Comparison of ENCODE assay signal across 8 mouse cellular contexts in the genomic region with DNA sequence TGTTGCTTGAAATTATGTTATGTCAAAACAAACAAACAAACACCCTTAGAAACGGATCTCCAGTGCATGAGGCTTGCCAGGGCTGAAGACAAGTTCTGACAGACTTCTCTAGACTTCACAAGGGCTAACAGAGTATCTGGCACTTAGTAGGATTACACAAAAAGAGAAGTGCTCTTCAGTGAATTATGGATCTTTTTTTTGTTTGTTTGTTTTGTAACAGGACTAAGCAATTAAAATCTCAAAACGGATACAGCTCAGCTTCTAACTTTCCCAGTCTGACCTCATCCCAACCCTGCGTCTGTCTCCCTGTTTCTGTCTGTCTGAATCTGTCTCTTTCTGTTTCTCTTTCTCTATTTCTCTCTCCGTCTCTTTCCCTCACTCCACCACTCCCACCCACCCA. TPM values are rescaled to one million over a fixed set of nuclear protein-coding genes. Genes with fewer than 3 reads are reported as not detected.
DNase-seq lines count a peak whose midpoint lies in the region; ATAC-seq lines count a peak whose summit lies in the region.

No protein-coding gene starts in this region.

- peak; percentile 68; the same call in 1 of the 2 replicates for ATAC-seq in kidney, embryonic 16.5 days (ENCODE audit: low FRiP score, low TSS enrichment)
- ATAC-seq in hindbrain, embryonic 12.5 days (ENCODE audit: low FRiP score): peak; percentile 67
- peak; percentile 74 for ATAC-seq in midbrain, embryonic 11.5 days (ENCODE audit: low FRiP score)

- DNase-seq in kidney, adult 18-20 months: no peak
- DNase-seq in embryonic facial prominence, embryonic 10.5 days (ENCODE audit: low spot score): no peak
- DNase-seq in midbrain, embryonic 11.5 days (ENCODE audit: low spot score, missing footprints): peak; percentile 87
- DNase-seq in adrenal gland, adult 8-10 months: no peak
- DNase-seq in cerebellum, postnatal 4 days (ENCODE audit: low spot score in 2 of 2): no peak
- no peak for DNase-seq in left cerebral cortex, postnatal 36 days (ENCODE audit: low spot score in 2 of 2)

- intact Hi-C loops in left cerebral cortex, postnatal 36 days (cut with DNase I): no loop called here

- WGBS in kidney, embryonic 16.5 days: 5% methylated on average over 4 of the region's 4 CpGs
- WGBS in embryonic facial prominence, embryonic 10.5 days: 20% methylated on average over 4 of the region's 4 CpGs
- 19% methylated on average over 4 of the region's 4 CpGs for WGBS in hindbrain, embryonic 12.5 days
- WGBS in midbrain, embryonic 11.5 days: 17% methylated on average over 4 of the region's 4 CpGs

- H3K27me3 ChIP-seq in kidney, embryonic 16.5 days (ENCODE audit: insufficient read depth, low read length): no peaks in the 10 kb centered on the region
- no peaks in the 10 kb centered on the region for H3K27me3 ChIP-seq in embryonic facial prominence, embryonic 10.5 days (replicated peaks; ENCODE audit: low read depth, poor library complexity, severe bottlenecking)
- H3K27me3 ChIP-seq in hindbrain, embryonic 12.5 days: no peaks in the 10 kb centered on the region
- H3K27me3 ChIP-seq in midbrain, embryonic 11.5 days (ENCODE audit: control insufficient read depth, insufficient read depth, low read length): no peaks in the 10 kb centered on the region

- H3K4me3 ChIP-seq in kidney, embryonic 16.5 days (ENCODE audit: low read length): peak overlapping the region; percentile 76
- H3K4me3 ChIP-seq in embryonic facial prominence, embryonic 10.5 days: peak overlapping the region; percentile 74
- H3K4me3 ChIP-seq in hindbrain, embryonic 12.5 days: peak overlapping the region; percentile 60
- H3K4me3 ChIP-seq in midbrain, embryonic 11.5 days (ENCODE audit: low read depth, low read length): peak overlapping the region; percentile 60; the same call in 1 of the 2 replicates

- peaks cover 4% of the 10 kb centered on the region; the same call in 1 of the 2 replicates for H3K4me1 ChIP-seq in kidney, embryonic 16.5 days (ENCODE audit: insufficient read depth, low read length)
- peaks cover 9% of the 10 kb centered on the region for H3K4me1 ChIP-seq in embryonic facial prominence, embryonic 10.5 days
- peaks cover 5% of the 10 kb centered on the region for H3K4me1 ChIP-seq in hindbrain, embryonic 12.5 days
- no peaks in the 10 kb centered on the region; the same call in 1 of the 2 replicates for H3K4me1 ChIP-seq in midbrain, embryonic 11.5 days (ENCODE audit: control insufficient read depth, insufficient read depth, low read length)

- H3K9me3 ChIP-seq in kidney, embryonic 16.5 days (ENCODE audit: low read length): no peaks in the 10 kb centered on the region
- H3K9me3 ChIP-seq in embryonic facial prominence, embryonic 10.5 days: no peaks in the 10 kb centered on the region
- no peaks in the 10 kb centered on the region for H3K9me3 ChIP-seq in hindbrain, embryonic 12.5 days (replicated peaks)
- no peaks in the 10 kb centered on the region for H3K9me3 ChIP-seq in midbrain, embryonic 11.5 days (ENCODE audit: control insufficient read depth, low read length)

- H3K4me2 ChIP-seq in kidney, embryonic 16.5 days (replicated peaks; ENCODE audit: low read depth, low read length): peak overlapping the region; percentile 67
- peak overlapping the region; percentile 69 for H3K4me2 ChIP-seq in hindbrain, embryonic 12.5 days (replicated peaks)
- H3K4me2 ChIP-seq in midbrain, embryonic 11.5 days: peak overlapping the region; percentile 55; the same call in 1 of the 2 replicates

- peak overlapping the region; percentile 87; the same call in 1 of the 2 replicates for H3K9ac ChIP-seq in kidney, embryonic 16.5 days (replicated peaks; ENCODE audit: low read length)
- H3K9ac ChIP-seq in hindbrain, embryonic 12.5 days: peak overlapping the region; percentile 81
- H3K9ac ChIP-seq in midbrain, embryonic 11.5 days (ENCODE audit: low read length): no peak overlapping the region; the same call in 1 of the 2 replicates

- no peak overlapping the region for H3K27ac ChIP-seq in kidney, embryonic 16.5 days (ENCODE audit: low read length)
- peak overlapping the region; percentile 93 for H3K27ac ChIP-seq in embryonic facial prominence, embryonic 10.5 days (replicated peaks)
- H3K27ac ChIP-seq in hindbrain, embryonic 12.5 days: no peak overlapping the region
- H3K27ac ChIP-seq in midbrain, embryonic 11.5 days (ENCODE audit: low read depth, low read length): no peak overlapping the region

- peaks cover 6% of the 10 kb centered on the region; the same call in 1 of the 2 replicates for H3K36me3 ChIP-seq in kidney, embryonic 16.5 days (ENCODE audit: insufficient read depth, low read length)
- H3K36me3 ChIP-seq in embryonic facial prominence, embryonic 10.5 days (replicated peaks): peaks cover 8% of the 10 kb centered on the region
- H3K36me3 ChIP-seq in hindbrain, embryonic 12.5 days: 0 out of 2 replicates have a peak, but pooled peaks cover 6% of the 10 kb centered on the region
- no peaks in the 10 kb centered on the region for H3K36me3 ChIP-seq in midbrain, embryonic 11.5 days (ENCODE audit: control insufficient read depth, insufficient read depth, low read length)

RNA-seq across cellular contexts. Expression of gene Washc3, which starts 0.4 kb away (rescaled TPM):
- 63.2 and 70.5 TPM in 2 replicates for polyA plus RNA-seq in kidney, embryonic 16.5 days (2015; fragmentation: Nextera tagmentation; extraction: Ambion mirVana)
- polyA plus RNA-seq in embryonic facial prominence, embryonic 10.5 days (2016; fragmentation: Nextera tagmentation; extraction: Ambion mirVana): 49.3 and 50.9 TPM in 2 replicates
- polyA plus RNA-seq in hindbrain, embryonic 12.5 days (2016; fragmentation: Nextera tagmentation; extraction: Ambion mirVana): 43.3 and 45.8 TPM in 2 replicates
- 48.1 and 51.7 TPM in 2 replicates for polyA plus RNA-seq in midbrain, embryonic 11.5 days (2014; fragmentation: Nextera tagmentation; extraction: Ambion mirVana)
- total RNA-seq in adrenal gland, adult 8-10 months (2022): 10 to 100 TPM; 51.0 to 61.8 (median 56.9) TPM
- total RNA-seq in left cerebral cortex, postnatal 36 days (2021): 10 to 100 TPM; 24.7 to 27.8 TPM

RNA-seq across cellular contexts. Expression of gene Nup37, which starts 53.7 kb away (rescaled TPM):
- 72.3 and 74.4 TPM in 2 replicates for polyA plus RNA-seq in kidney, embryonic 16.5 days (2015; fragmentation: Nextera tagmentation; extraction: Ambion mirVana)
- 113 and 118 TPM in 2 replicates for polyA plus RNA-seq in embryonic facial prominence, embryonic 10.5 days (2016; fragmentation: Nextera tagmentation; extraction: Ambion mirVana)
- polyA plus RNA-seq in hindbrain, embryonic 12.5 days (2016; fragmentation: Nextera tagmentation; extraction: Ambion mirVana): 58.2 and 63.2 TPM in 2 replicates
- 101 and 113 TPM in 2 replicates for polyA plus RNA-seq in midbrain, embryonic 11.5 days (2014; fragmentation: Nextera tagmentation; extraction: Ambion mirVana)
- 10 to 100 TPM; 10.3 to 13.7 (median 10.7) TPM for total RNA-seq in adrenal gland, adult 8-10 months (2022)
- 1 to 10 TPM; 5.7 to 7.0 TPM for total RNA-seq in left cerebral cortex, postnatal 36 days (2021)

RNA-seq across cellular contexts. Expression of gene Parpbp, which starts 53.8 kb away (rescaled TPM):
- polyA plus RNA-seq in kidney, embryonic 16.5 days (2015; fragmentation: Nextera tagmentation; extraction: Ambion mirVana): 11.2 and 13.5 TPM in 2 replicates
- 13.8 and 16.0 TPM in 2 replicates for polyA plus RNA-seq in embryonic facial prominence, embryonic 10.5 days (2016; fragmentation: Nextera tagmentation; extraction: Ambion mirVana)
- polyA plus RNA-seq in hindbrain, embryonic 12.5 days (2016; fragmentation: Nextera tagmentation; extraction: Ambion mirVana): 9.5 and 10.5 TPM in 2 replicates
- polyA plus RNA-seq in midbrain, embryonic 11.5 days (2014; fragmentation: Nextera tagmentation; extraction: Ambion mirVana): 13.9 and 15.9 TPM in 2 replicates
- 1 to 10 TPM in 2 of 4 experiments, under 1 TPM in 2; 0.56 to 1.5 (median 0.86) TPM for total RNA-seq in adrenal gland, adult 8-10 months (2022)
- under 1 TPM; 0.39 to 0.84 TPM for total RNA-seq in left cerebral cortex, postnatal 36 days (2021)
